Mouse (Mus musculus): Measurements from ENCODE around the gene Popdc3. TPM values are rescaled to one million over a fixed set of nuclear protein-coding genes. Genes with fewer than 3 reads are reported as not detected.
A peak's percentile ranks its signal among the peaks of the same experiment; 100 is the strongest.

The Popdc3 gene
- polyA plus RNA-seq, 1 experiment from 2014 or later, result 1.7 TPM

DNA sequence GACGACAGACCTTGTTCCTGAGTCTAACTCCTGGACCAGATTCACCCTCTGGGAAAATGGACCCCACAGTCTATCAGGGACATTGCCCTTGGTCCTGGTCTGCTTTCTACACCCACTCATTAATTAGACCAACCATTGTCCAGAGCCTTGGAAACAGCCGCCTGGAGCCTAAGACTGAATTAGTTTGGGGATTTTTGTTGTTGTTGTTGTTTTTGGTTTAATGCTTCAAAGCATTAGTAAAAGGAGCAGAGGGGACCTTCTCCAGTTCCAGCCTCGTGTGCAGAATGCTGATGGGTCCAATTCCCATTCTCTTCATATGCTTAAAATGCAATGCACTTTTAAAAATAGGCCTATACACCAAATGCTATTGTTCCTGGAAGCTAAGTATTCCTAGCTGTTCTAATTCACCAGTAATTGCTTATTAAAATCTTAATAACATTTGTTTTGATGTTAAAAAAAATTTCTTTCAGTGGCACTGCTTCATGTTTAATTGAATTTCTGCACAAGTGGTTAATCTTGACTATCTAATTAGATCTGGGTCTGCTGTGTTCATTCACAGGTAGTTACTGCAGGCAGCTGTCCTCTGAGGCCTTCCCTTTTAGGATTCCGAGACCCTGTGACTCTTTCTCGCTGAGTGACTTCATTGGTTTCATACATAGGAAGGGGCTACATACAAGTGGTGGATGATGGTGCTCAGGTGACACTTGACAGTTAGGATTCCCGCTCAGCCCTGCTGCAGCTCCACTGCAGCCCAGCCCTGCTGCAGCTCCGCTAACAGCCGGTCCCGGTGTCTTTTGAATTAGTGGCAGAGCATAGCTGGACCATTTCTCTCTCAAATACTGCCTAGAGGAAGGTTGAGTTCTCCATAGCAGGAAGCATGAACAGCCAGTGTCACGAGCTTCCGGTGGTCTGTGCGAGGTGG lies 25.9 kb upstream of the Popdc3 start:
- ATAC-seq (ENCODE audit: low FRiP score, low read depth), result no peak
- H3K4me1 ChIP-seq, result no peaks in the 10 kb centered on the region
- 90% methylated on average over 12 of the region's 12 CpGs for WGBS
- H3K9ac ChIP-seq, result no peak overlapping the region
- no peak overlapping the region for H3K4me2 ChIP-seq (replicated peaks)
- H3K4me3 ChIP-seq, result no peak overlapping the region
- H3K27ac ChIP-seq, result no peak overlapping the region
- peaks cover 85% of the 10 kb centered on the region for H3K36me3 ChIP-seq
- no peaks in the 10 kb centered on the region for H3K9me3 ChIP-seq
- no peaks in the 10 kb centered on the region for H3K27me3 ChIP-seq

DNA sequence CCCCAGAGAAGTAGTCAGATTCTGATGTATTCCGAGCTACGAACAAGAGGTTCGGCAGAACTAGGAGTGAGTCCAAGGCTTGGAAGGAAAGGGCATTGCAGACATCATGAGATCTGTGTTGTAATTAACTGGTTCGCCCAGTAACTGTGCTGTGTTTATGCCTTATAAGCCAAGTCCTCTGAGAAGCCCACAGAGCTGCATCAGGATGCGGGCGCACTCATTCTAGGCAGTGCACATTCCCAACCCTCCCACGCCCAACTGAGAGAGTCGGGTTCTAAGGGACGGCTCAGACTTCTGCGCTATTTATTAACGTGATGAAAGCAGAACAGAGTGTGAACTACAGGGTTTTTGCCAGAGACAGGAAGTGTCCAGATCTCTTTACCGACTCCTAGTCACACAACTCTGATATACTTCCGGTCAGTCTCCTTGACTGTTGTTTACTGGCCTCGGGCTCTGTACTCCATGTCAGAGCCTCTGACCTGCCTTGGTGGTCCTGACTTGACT lies 23.3 kb upstream of the Popdc3 start:
- H3K36me3 ChIP-seq, result peaks cover 95% of the 10 kb centered on the region
- H3K9ac ChIP-seq, result no peak overlapping the region
- H3K4me3 ChIP-seq, result no peak overlapping the region
- no peaks in the 10 kb centered on the region for H3K27me3 ChIP-seq
- no peak overlapping the region for H3K27ac ChIP-seq
- ATAC-seq (ENCODE audit: low FRiP score, low read depth), result no peak
- H3K4me2 ChIP-seq (replicated peaks), result no peak overlapping the region
- WGBS, result 88% methylated on average over 14 of the region's 14 CpGs
- H3K4me1 ChIP-seq, result no peaks in the 10 kb centered on the region
- H3K9me3 ChIP-seq, result no peaks in the 10 kb centered on the region

DNA sequence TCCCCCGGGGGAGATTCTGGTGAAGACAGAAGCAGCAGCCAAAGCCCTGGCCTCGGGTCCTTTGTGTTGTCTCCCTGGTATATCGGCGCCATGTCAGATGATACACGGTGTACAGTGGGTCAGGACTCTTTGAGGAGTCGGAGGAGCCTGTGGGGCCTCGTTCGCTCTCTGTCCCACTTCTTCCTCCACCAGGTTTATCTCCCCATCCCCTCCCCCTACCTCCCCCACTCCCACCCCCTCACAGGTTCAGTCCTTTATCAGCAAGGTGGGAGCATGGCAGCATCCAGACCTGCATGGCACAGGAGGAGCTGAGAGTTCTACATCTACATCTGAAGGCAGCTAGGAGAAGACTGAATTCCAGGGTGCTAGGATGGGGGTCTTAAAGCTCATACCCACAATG lies 12.0 kb upstream of the Popdc3 start:
- 95% methylated on average over 8 of the region's 8 CpGs for WGBS
- Histone ChIP-seq H3K9me3 (no peaks in the 10 kb centered on the region), H3K9ac (no peak overlapping the region), H3K4me3 (no peak overlapping the region), H3K4me1 (no peaks in the 10 kb centered on the region), H3K36me3 (0 out of 2 replicates have a peak, but pooled peaks cover 6% of the 10 kb centered on the region), H3K27ac (no peak overlapping the region), H3K27me3 (no peaks in the 10 kb centered on the region), H3K4me2 (replicated peaks) (no peak overlapping the region)
- no peak for ATAC-seq (ENCODE audit: low FRiP score, low read depth)

DNA sequence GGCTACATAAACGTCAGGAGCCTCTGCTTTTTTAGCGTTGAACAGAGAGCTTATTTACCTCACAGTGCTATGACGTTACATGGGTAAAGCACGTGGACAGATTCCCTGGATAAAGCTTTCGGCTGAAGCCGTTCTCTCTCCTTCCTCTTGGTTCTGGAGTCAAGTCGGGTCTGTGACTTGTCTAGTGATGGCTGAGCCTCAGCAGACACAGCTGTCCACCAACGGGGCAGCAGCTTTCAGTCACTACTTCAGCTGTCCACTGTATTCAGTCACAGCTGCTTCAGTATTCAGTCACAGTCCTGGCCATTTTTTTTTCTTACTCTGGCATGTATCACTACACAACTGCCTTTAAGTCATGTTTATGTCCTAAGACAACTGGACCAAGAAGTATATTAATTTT lies 4.0 kb upstream of the Popdc3 start:
- Histone ChIP-seq H3K36me3 (no peaks in the 10 kb centered on the region), H3K27me3 (no peaks in the 10 kb centered on the region), H3K9ac (no peak overlapping the region), H3K27ac (no peak overlapping the region), H3K4me1 (no peaks in the 10 kb centered on the region), H3K9me3 (0 out of 2 replicates have a peak, but pooled peaks cover 7% of the 10 kb centered on the region), H3K4me3 (no peak overlapping the region), H3K4me2 (replicated peaks) (no peak overlapping the region)
- peak; percentile 48 for ATAC-seq (ENCODE audit: low FRiP score, low read depth)
- WGBS, result 47% methylated on average over 8 of the region's 8 CpGs

DNA sequence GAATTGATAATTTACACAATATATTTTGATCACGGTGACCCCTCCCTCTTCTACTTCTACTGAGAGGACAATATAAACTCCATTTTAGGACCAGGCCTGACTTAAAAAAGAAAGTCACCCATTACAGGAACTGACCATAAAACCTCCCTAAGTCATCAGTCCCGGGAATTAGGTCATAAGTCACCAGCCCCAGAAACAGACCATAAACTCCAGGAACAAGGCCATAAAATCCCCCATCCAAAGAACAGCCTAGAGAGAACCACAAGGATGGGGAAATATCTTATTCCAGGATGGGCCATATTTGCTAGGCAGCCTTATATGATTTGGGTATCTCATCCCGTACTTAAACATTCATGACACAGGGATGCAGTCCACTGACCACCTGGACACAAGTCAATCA lies 3.6 kb upstream of the Popdc3 start:
- Histone ChIP-seq H3K9me3 (0 out of 2 replicates have a peak, but pooled peaks cover 7% of the 10 kb centered on the region), H3K4me3 (no peak overlapping the region), H3K9ac (no peak overlapping the region), H3K36me3 (no peaks in the 10 kb centered on the region), H3K27ac (no peak overlapping the region), H3K4me1 (no peaks in the 10 kb centered on the region), H3K4me2 (replicated peaks) (no peak overlapping the region), H3K27me3 (no peaks in the 10 kb centered on the region)
- ATAC-seq (ENCODE audit: low FRiP score, low read depth), result no peak
- WGBS, result 42% methylated on average over 3 of the region's 3 CpGs

DNA sequence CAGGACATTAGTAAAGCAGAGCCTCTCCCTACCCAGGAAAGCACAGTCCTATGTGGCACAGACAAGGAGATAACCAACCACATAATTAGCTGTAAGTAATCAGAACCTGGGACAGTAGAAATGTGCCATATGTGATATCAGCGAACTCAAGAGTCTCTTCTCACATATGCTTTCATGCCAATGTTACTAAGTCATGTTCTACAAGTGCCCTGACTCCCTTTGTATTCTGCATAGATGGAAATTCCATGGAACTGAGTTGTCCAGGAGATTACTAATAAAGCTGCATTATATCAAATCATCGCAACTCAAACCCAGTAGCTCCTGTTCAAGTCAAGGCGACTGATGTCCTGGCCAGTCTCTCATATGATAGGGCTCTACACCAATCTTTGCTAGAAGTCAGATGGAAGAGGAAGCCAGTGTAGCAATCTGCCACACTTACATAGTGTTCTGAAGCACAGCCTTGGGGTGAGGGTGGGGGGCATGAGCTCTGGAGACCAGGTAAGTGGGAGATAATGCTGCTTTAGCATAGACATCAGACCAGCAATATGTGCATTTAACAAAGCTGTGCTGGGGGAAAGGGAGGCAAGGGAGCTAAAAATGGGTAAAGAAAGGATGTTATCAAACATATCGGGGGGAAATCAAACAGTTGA lies 2.9 kb downstream of the Popdc3 start:
- H3K27me3 ChIP-seq, result no peaks in the 10 kb centered on the region
- H3K27ac ChIP-seq, result no peak overlapping the region
- no peak overlapping the region for H3K9ac ChIP-seq
- H3K4me1 ChIP-seq, result no peaks in the 10 kb centered on the region
- H3K4me3 ChIP-seq, result no peak overlapping the region
- 92% methylated on average over 4 of the region's 4 CpGs for WGBS
- H3K4me2 ChIP-seq (replicated peaks), result no peak overlapping the region
- H3K9me3 ChIP-seq, result no peaks in the 10 kb centered on the region
- no peak for ATAC-seq (ENCODE audit: low FRiP score, low read depth)
- H3K36me3 ChIP-seq, result no peaks in the 10 kb centered on the region

DNA sequence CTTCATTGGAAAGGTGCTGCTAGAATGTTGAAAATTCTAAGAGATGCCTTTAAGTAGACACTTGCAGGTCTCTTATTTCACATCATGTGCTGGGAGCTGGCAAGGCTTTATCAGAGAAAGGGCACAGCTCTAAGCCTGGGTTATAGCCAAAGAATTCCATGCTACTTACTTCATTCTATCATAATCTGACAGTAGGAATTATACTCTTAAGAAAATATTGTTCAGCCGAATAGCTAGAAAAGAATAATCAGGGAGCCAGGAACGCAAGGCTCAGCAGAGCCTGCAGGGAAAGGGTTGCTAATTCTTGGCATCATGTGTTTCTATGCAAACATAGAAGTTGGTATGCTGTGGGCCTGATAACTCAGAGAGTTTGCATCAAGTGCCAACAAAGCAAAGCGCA lies 3.4 kb downstream of the Popdc3 start:
- 85% methylated on average over 3 of the region's 3 CpGs for WGBS
- H3K4me2 ChIP-seq (replicated peaks), result no peak overlapping the region
- H3K36me3 ChIP-seq, result no peaks in the 10 kb centered on the region
- no peaks in the 10 kb centered on the region for H3K27me3 ChIP-seq
- H3K9me3 ChIP-seq, result no peaks in the 10 kb centered on the region
- ATAC-seq (ENCODE audit: low FRiP score, low read depth), result no peak
- H3K9ac ChIP-seq, result no peak overlapping the region
- no peak overlapping the region for H3K27ac ChIP-seq
- H3K4me3 ChIP-seq, result no peak overlapping the region
- no peaks in the 10 kb centered on the region for H3K4me1 ChIP-seq

DNA sequence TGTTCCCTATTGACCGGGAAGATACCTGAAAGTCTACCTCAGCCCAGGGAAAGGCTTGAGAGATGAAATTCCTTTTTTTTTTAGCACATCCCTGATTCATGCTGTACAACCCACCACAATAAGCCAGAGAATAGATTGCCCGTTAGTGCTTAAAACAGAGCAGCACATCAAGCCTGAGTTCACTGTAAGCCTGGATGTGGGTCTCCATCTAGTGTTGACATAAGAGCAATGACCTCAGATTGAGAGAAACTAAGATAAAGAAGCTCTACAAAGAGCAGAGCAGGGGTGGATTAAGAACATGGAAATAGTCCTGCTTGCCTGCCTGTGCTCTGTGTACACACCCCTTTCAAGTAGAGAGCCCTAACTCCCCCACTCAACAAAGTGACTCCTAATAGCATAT lies 7.6 kb downstream of the Popdc3 start:
- H3K4me2 ChIP-seq (replicated peaks), result no peak overlapping the region
- ATAC-seq (ENCODE audit: low FRiP score, low read depth), result no peak
- 92% methylated on average over 2 of the region's 2 CpGs for WGBS
- H3K9me3 ChIP-seq, result no peaks in the 10 kb centered on the region
- peaks cover 9% of the 10 kb centered on the region for H3K4me1 ChIP-seq
- H3K4me3 ChIP-seq, result no peak overlapping the region
- no peaks in the 10 kb centered on the region for H3K27me3 ChIP-seq
- no peaks in the 10 kb centered on the region for H3K36me3 ChIP-seq
- no peak overlapping the region for H3K27ac ChIP-seq
- H3K9ac ChIP-seq, result no peak overlapping the region

DNA sequence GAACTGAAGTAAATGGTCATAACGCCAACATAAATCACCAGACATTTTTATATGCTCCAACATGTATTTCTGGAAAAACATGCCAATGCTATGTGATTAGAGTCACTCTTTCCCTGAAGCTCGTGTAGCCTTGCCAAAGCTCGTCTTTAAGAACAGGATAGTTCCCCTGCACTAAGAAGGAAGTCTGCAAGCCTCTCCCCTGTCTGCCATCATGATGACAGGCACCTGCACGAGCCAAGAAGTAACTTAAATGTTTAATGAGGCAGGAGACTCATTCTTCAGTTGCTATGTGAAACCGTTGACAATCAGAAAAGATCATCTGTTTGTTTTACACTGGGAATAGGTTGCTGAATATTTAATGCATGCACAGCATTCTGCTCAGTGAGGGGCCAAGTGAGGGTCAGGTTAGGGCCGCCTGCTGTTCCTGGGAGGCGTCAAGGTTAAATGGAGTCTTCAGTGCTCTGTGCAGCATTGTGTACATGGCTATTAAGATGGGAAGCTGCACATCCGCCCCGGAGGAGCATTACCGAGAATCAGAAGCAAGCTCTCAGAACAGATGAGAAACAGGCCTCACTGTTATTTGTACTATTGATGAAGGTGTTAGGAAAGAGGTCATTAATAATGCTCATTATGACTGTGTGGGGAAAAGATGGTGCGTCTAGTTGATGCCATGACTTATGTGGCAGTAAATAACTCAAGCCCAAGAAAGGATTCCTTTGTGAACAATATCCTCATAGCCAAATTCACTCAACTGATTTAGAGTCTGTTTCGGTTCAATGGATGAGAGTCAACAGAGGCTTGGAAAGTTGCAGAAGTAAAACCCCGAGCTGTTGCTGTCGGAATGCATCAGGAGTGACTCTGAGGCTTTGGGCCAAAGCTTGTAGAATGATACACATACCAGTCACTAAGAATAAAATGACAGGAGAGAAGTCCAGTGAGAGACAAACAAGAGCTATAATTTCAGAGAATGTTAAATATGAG lies 15.7 kb downstream of the Popdc3 start:
- H3K27ac ChIP-seq, result no peak overlapping the region
- H3K27me3 ChIP-seq, result no peaks in the 10 kb centered on the region
- H3K9me3 ChIP-seq, result no peaks in the 10 kb centered on the region
- peaks cover 12% of the 10 kb centered on the region for H3K4me1 ChIP-seq
- H3K36me3 ChIP-seq, result no peaks in the 10 kb centered on the region
- no peak overlapping the region for H3K4me3 ChIP-seq
- no peak overlapping the region for H3K9ac ChIP-seq
- ATAC-seq (ENCODE audit: low FRiP score, low read depth), result no peak
- no peak overlapping the region for H3K4me2 ChIP-seq (replicated peaks)
- WGBS, result 41% methylated on average over 14 of the region's 14 CpGs

DNA sequence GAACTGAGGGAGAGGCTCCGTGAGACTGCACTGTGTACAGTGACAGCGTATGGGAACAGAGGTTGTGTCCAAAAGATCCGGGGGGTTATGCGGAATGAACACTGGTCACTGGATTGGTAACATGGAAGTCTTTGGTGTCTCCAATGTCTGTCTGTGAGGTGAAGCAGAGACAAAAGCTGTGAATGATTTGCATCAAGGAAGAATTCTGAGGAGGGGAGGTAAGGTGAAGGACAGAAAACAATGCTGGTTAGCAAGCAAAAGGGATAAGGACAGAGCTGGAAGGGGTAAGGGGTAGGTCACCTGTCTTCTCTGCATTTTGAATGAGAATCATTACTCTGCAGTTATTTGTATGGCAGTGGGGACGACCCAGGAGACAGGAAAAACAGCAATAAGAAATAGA lies 16.6 kb downstream of the Popdc3 start:
- ATAC-seq (ENCODE audit: low FRiP score, low read depth), result no peak
- Histone ChIP-seq H3K36me3 (no peaks in the 10 kb centered on the region), H3K4me2 (replicated peaks) (no peak overlapping the region), H3K27me3 (no peaks in the 10 kb centered on the region), H3K4me1 (0 out of 2 replicates have a peak, but pooled peaks cover 4% of the 10 kb centered on the region), H3K27ac (no peak overlapping the region), H3K9ac (no peak overlapping the region), H3K4me3 (no peak overlapping the region), H3K9me3 (no peaks in the 10 kb centered on the region)
- 86% methylated on average over 5 of the region's 5 CpGs for WGBS

DNA sequence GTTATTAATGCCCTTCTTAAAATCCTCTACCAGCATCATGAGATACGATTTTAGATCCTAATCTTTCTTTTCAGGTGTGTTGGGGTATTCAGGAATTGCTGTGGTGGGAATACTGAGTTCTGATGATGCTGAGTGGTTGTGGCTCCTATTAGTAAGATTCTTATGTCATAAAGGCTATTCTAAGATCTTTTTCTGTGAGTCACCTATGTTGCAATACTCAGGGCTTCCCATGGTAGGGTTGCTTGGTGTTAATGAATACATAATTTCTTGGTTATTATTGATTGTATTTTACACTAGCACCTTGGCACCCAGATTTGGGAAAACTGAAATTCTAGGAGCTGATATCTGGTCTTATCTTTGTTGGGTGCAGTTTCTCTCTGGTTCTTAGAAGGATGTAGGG lies 26.7 kb downstream of the Popdc3 start:
- Histone ChIP-seq H3K9me3 (peaks cover 4% of the 10 kb centered on the region; the same call in 1 of the 2 replicates), H3K9ac (no peak overlapping the region), H3K27ac (no peak overlapping the region), H3K27me3 (no peaks in the 10 kb centered on the region), H3K4me2 (replicated peaks) (no peak overlapping the region), H3K4me3 (no peak overlapping the region), H3K4me1 (no peaks in the 10 kb centered on the region), H3K36me3 (no peaks in the 10 kb centered on the region)
- no peak for ATAC-seq (ENCODE audit: low FRiP score, low read depth)
- WGBS, result 74% methylated on average over 1 of the region's 1 CpGs

Data from limb, embryonic 13.5 days (tissue).